Mouse (Mus musculus): ENCODE data around the gene Eif3b.
A peak's percentile ranks its signal among the peaks of the same experiment; 100 is the strongest.
"Not testable (repeated sequence)": the region's sequence is repeated elsewhere in the genome, so short reads cannot be mapped to it uniquely, and the experiment has no call there.

The Eif3b gene

DNA sequence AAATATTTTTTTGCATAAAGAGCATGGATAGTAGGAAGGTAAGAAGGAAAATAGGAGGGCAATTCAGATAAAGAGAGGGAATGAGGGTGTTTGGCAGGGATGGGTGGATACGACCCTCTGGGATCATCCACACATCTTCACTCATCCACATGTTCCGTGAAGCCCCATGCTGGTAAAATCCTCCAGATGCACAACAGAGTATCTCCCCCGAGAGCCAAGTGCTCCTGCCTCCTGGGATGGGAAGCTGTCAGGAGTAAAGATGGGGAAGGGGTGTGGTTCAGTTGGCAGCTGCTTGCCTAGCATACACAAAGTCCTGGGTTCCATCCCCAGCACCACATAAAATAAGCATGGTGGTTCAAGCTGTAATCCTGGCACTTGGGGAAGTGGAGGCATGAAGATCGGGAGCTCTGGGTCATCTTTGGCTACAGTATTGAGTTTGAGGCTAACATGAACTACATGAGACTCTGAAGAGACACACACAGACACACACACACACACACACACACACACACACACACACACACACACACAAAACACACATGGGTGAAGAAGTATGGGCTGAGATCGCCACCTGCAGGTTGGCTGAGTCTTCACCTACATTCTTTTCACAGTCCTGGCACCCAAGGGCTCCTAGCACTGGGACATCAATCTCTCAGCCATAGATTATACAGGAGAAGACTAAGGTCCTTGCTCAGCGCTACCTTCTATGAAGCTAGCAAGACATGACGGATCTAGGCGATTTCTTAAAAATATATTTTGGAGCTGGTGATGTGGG, 22.8 kb upstream of the Eif3b start:
- peak; percentile 70 for DNase-seq

DNA sequence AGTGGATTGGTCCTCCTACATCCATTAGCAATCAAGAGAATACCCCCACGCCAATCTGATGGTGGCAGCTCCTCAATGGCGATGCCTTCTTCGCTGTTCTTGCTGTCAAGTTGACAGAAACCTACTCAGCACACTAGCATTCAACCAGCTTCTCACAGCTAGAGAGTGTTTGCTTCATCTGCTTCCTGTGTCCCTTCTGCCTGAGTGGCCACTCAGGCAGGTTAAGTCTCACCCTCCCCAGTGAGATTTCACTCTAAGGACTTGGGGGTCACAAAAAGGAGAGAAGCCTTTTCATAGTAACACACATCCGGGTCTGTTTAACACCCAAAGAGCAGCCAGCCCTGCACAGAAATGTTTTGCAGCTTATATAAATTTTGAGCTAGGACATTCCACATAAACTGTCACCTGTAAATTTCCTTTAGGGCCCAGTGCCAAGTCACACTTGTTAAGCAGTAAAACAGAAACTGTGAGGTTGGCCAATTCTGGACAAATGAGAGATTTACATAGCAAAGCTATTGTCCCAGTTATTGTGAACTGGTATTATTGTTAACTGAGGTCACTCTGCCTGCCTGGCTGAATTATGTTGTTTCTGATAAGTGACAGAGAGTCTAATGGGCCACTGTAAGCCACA, 16.4 kb upstream of the Eif3b start:
- peak; percentile 75 for DNase-seq

DNA sequence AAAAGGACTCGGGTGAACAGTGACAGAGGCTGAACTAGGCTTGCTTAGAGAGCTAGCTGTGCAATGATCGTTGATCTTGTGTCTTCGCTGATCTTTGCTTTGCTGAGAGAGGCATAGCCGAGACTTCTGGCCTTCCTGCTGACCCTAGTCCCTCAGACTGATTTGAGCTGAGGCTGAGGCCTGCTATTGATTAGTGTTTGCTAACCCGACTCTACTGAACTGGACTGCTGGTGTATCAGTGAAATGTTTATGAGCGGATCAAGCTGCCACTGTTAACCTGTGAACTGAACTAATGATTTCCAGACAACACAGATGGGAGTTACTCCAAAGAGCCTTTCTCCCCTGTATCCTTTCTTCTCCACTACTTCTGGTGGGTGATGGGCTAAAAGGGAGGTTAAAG, 14.0 kb upstream of the Eif3b start:
- DNase-seq, result no peak

GRCm38 (mm10) chr5:140406666-140407065, 12.5 kb upstream of the Eif3b start:
- DNase-seq, result no peak

DNA sequence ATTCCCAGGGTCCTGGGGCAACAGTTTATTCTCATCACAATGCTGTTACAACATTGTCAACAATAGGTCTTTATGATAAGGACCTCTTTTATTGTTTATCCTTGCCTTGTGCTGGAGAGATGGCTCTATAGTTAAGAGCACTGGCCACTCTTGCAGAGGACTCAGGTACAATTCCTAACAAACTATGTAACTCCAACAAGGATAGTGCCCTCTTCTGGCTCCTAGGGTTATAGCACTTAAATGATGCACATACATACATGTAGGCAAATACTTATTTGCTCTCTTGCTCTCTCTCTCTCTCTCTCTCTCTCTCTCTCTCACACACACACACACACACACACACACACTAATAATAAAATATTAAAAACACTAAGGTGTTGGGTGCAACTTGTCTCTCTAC, 10.3 kb upstream of the Eif3b start:
- DNase-seq, result no peak

DNA sequence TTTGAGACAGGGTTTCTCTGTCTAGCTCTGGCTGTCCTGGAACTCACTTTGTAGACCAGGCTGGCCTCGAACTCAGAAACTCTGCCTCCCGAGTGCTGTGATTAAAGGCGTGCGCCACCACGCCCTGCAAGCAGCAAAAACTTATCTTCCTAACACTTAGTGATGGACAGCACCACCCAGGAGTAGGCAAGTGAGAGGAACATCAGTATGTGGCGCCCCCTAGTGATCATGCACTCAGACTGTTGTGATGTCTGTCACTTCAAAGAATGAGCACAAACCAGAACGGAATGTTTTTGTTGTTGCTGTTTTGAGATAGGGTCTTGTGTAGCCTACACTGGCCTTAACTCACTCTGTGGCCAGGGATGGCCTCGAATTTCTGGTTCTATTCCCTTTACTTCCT, 7.8 kb upstream of the Eif3b start:
- peak; percentile 88 for DNase-seq

- peak; percentile 31 for DNase-seq
These were observed 4.5 kb upstream of the Eif3b start for GRCm38 (mm10) chr5:140414647-140415046.

GRCm38 (mm10) chr5:140418106-140418488, 1.0 kb upstream of the Eif3b start:
- DNase-seq, result no peak

- peak; percentile 21 for DNase-seq
These were observed 433 bp downstream of the Eif3b start for GRCm38 (mm10) chr5:140419442-140420080.

DNA sequence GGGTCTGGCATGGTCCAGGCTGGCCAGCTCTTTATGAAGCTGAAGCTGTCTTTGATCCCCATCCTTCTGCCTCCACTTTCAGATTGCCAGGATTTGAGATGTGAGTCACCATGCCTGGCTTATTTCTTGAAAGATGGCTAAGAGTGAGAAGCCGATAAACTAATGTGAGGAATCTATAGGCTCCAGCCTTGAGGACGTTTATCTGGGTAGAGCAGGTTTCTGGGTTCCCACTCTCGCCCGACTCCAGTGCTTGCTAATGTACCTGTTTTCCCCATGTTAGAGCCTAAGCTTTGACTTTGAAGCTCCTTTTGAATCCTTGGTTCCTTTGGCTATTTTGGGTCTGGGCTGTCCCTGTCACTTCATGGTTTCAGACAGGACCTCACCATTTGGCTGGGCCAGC, 1.5 kb downstream of the Eif3b start:
- DNase-seq, result no peak

- peak; percentile 67 for DNase-seq
These were observed 6.1 kb downstream of the Eif3b start for GRCm38 (mm10) chr5:140425016-140425783.

GRCm38 (mm10) chr5:140439117-140439516, 20.0 kb downstream of the Eif3b start:
- DNase-seq, result not testable (repeated sequence)

DNA sequence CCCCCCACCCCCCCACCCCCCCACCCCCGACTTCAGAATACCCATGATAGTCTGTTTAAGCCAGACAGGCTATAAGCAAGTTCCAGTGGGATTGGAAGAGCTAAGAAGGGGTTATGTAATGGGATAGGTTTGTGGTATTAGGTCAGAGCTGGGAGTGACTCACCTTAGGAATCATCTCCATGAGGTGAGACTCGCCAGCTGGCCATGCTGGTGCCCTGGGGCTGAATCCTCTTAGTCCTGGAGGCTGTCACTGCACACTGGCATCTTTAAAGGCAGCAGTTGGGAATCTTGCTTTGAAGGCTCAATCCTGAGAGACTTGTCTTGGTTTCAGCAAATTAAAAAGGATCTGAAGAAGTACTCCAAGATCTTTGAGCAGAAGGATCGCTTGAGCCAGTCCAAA, 22.3 kb downstream of the Eif3b start:
- DNase-seq, result no peak

- DNase-seq, result peak; percentile 39
These were observed 24.9 kb downstream of the Eif3b start for GRCm38 (mm10) chr5:140444012-140444411.

DNA sequence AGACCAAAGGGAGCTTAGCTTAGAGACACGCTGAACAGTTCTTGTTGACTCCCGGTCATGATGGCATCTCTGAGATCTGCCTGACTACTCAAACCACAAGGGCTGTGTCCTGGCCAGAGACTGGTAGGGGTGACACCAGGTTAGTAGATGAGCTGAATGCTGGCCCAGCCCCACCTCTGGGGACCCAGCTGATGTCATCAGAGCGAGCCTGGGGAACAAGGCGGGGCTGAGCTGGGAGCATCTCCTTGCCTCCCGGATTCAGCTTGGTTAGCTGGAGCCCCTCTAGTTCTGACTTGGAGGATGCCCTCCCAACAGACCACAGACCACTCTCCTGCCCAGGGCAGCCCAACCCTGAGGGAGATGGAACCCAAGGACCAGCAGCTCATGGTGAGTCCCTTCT, 26.2 kb downstream of the Eif3b start, which contains the start of gene Gm4869:
TSS of gene Gm4869 (plus strand) at position 301 of the 400 bp plus-strand sequence.
- DNase-seq, result no peak

DNA sequence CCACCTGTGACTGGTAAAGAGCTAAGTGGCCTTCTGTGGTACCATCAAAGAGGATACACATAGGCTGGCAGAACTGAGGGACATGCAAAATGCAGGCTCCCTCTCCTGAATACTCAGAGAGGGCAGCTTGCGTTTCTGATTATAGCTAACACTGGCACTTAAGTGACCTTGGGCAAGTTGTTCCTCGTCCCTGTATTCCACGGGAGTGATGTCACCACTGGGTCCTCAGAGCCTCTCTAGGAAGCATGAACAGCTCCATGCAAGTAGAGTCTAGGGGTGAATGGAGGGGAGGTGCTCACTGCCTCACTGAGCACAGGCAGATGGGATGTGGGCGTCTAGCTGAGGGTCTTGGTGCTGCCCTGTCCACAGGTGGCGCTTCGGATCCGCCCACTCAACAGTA, 26.9 kb downstream of the Eif3b start:
- no peak for DNase-seq

DNA sequence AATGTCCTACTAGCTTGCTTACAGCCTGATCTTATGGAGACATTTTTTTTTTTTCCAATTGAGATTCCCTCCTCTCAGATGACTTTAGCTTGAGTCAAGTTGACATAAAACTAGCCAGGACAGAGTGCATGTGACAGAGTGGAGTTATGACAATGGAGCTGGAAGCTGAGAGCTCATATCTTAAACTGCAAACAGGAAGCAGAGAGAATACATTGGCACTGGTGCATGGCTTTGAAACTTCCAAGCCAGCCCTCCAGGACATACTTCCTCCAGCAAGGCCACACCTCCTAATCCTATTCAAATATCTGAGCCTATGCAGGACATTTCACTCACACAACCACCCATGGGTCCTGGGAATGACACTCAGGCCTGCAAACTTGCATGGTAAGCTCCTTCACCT, 35.4 kb downstream of the Eif3b start:
- peak; percentile 30 for DNase-seq

DNA sequence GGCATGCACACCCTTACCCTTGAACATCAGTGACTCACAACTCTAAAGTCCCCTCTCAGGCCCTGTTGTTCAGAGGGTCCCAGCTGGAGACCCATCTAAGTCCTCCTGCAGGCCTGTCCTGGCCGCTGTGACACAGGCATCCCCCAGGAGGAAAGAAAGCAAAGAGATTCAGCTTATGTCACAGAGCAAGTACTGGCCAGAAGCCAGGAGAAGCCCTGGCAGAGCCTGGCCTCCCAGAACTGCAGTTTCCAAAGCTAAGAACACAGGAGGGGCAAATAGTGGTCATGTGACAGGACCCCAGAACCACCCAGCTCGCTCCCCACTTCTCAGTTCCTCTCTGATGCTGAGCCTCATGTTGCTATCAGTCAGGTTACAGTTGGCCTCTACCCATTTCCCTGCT, 36.3 kb downstream of the Eif3b start:
- DNase-seq, result no peak

DNA sequence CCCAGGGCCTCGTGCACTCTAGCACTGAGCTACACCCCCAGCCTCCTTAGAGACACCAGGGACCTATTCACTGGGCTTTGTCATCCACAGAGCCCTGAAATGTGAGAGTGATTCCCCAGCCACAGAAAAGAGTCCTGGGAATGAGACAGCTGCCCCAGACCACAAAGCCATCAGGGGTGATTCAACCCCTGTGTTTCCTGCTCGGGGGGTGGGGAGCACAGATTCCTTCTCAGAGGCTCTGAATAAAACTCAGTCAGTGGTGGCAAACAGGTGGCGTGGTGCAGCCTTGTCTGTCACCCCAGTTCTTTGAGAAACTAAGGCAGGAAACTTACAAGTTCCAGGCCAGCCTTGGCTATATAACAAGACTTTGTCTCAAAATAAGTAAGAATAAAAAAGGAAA, 42.3 kb downstream of the Eif3b start:
- no peak for DNase-seq

- not testable (repeated sequence) for DNase-seq
These were observed 44.0 kb downstream of the Eif3b start for GRCm38 (mm10) chr5:140463151-140463550.

GRCm38 (mm10) chr5:140464943-140465342, 45.8 kb downstream of the Eif3b start:
- no peak for DNase-seq

GRCm38 (mm10) chr5:140472336-140472735, 53.2 kb downstream of the Eif3b start:
- DNase-seq, result no peak

DNA sequence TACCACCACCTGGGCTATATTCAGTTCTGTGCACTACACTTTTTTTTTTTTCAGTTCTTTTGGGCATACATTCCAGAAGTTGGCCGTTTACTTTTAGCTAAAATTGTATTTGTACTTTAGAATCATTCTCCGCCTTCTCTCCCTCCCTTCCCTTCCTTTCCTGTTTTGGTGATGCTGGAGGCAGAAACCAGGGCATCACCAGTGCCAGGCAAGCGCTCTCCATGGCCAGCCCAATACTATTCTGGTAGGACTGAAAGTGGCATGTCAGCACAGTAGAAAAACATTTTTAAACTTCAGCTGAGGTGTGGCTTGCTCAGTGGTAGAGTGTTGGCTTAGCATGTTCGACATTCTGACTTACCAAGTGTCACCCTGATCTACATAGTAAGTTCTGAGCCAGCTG, 62.3 kb downstream of the Eif3b start:
- no peak for DNase-seq

Data from lung, postnatal 36 days (tissue).